Mouse (Mus musculus) WW6 (cell line): ENCODE results near the gene Coq6.

Experiments used
- DNase-seq: peaks from one replicate; pipeline ENCODE4 v3.0.0-alpha.2; 2013; ENCODE audit warnings: low read depth, low spot score

Gene Coq6

DNA sequence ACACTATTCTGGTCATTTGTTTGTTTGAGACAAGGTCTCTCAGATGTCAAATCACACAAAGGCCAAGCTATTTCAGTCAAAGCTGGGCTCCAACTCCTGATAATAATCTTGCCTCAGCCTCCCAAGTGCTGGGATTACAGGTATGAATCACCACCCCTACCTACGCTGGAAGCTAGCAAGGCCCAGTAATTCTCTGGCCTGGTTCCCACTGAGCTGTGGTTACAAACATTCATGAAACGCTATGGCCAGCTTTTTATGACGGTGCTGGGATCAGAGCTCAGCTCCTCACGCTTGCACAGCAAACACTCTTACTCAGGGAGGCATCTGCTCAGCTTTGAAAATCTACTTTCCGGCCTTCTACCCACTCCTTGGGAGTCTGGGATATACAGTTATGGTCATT is 32.4 kb downstream of the Coq6 start:
- no peak for DNase-seq

DNA sequence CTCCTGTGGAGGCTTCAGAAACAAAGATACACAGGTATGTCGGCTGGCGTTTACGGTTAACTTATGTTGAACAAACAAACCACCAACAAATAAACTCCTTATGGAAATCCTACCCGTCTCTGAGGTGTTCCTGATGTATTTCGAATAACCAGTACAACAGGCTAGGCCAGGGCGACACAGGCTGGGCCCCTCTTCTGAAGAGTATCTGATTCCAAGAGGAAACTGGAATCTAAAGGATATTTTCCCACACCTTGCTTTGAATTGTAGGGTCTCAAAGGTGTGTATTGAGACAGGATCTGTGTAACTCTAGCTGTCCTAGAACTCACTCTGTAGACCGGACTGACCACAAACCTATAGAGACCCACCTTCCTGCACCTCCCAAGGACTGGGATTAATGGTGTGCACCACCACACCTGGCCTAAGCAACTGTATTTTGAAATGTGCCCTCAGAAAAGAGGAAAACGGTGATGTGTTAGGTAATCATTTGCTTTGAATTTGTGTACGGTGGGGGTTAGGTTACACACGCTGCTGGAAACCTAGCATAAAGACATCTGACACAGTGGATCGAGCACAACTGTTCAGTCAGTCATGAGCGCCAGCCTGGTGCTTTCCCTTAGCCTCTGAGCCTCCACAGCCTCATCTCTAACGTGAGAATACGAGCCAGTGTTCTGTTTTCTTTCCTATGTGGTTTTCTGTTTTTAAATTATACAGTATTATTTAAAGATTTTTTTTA is 35.7 kb downstream of the Coq6 start:
- DNase-seq = no peak

DNA sequence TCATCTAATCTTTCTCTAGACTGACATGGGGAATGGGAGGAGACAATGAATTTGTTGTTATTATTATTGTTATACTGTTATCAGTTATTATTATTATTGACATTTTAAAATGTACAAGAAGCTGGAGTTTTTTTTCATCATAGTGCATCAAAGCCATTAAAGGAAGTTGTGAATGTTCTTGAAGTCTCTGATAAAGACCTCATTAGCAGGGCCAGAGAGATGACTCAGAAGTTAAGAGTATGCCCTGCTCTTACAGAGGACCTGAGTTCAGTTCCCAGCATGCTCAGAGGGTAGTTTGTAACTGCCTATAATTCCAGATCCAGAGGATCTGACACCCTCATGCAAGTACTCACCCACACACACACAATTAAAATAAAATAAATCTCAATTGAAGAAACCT is 36.2 kb downstream of the Coq6 start:
- DNase-seq = no peak

DNA sequence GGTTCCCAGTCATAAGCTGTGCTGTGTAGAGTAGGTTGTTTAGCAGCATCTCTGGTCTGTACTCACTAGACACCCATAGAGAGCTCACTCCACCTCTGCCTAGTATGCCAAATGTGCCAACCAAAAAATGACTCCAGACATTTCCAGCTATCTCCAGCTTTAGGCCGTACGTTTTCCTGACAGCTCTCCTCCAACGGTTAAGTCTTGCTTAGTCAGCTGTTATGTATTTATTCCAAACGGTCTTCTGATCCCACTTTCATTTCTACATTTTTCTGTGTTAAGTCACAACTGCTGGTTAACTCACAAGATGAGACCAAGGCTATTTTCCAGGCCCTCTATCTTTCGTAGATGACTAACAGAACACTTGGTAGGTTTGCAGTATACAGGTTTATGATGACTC is 37.2 kb downstream of the Coq6 start:
- no peak for DNase-seq

DNA sequence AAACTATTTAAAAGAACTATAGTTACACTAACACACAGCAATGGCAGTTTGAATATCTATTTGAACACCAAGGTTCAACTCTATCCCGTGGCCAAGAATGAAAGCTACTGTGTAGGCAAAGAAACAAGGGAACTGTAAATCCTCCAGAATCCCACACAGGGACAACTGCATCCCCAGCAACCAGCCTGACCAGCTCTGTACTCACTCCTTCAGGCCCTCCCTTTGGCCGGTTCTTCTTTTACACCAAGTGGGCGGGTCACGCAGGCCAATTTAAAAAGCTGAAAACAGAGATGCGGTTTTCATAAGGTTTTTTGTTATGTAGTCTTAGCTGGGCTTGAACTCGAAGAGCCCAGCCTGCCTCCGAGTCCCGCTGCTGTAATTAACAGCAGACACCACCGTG is 37.7 kb downstream of the Coq6 start:
- no peak for DNase-seq

DNA sequence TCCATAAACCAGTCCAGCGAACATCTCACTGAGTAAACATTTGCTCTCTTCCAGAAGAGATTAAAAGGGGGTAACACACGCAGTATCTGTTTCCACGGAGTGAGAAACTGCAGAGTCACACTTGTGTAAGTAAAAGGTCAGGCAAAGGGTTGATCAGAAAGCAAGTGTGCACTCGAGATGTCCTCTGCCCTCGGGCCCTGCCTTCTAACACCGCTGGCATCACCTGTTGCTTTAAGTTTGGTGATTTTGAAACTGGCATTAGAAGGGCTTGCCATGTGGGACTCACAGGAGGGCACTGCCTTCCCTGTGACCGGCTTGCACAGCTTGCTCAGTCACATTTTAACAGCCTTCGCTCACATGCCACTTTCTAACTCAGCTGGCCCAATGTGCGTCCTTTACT is 38.2 kb downstream of the Coq6 start:
- DNase-seq = no peak

DNA sequence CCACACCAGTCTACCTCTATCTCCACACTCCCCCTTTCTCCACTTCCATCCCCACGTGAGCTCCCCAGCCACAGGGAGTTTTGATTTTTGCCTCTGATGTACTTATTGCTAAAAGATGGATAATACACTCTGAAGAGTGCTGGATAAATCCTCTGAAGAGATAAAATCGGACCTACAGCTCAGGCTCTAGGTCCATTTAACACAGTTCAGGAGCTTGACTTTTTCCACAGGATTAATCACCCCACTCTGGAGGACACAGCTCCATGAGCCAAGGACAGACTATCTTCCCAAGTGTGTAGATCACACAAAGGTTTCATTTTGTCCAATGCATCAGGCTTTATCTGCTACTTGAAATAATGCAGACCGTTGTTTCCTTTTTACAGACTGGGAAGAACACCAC is 38.6 kb downstream of the Coq6 start:
- DNase-seq = no peak

DNA sequence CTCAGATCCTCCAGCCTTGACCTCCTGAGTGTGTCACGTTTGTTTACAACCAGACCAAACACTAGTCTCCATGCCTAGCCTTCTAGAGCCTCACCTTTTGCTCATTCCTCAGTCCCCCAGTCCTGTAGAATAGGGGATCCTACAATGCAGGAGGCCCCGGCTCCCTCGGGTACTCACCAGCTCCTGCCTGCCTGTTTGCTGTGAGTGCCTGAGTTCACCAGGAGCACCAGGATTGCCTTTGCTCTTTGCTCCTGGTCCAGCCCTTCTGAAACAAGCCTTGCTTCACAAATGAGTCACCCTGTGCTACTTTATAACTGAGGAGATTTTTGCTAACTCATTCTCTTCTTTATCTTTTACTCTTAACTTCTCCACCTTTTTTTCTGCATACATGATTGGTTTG is 39.2 kb downstream of the Coq6 start:
- no peak for DNase-seq

DNA sequence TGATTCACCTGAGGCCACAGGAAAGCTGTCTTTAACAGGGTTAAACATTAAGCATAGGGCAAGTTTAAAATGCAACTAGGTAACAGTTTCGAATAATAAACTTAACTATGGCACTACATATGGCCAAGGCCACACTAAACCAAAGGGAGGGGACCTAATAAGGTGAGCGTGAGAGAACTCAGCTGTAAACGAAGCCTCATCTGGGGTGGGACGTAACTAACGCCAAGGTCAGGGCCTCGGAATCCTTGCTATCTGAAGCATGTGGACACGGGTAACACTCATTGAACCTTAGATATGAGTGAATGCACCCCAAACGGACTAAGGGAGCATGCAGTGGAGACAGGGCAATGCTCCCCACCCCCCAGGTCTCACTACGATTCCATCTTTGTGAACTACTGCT is 41.5 kb downstream of the Coq6 start:
- no peak for DNase-seq

DNA sequence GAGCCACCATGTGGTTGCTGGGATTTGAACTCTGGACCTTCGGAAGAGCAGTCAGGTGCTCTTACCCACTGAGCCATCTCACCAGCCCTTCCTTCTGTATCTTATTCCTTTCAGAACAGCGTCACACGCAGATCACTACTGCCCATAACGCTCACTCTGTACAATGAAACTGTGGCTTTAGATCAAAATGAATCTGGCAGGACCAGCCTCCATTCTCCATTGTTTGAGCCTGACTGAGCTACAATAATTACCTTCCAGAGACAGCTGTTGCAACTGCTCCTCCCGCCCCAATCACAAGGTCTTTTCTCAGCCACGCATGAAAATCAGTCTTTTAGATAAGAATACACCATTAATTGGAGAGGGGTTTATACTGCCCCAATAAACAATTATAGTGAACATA is 43.1 kb downstream of the Coq6 start:
- no peak for DNase-seq

DNA sequence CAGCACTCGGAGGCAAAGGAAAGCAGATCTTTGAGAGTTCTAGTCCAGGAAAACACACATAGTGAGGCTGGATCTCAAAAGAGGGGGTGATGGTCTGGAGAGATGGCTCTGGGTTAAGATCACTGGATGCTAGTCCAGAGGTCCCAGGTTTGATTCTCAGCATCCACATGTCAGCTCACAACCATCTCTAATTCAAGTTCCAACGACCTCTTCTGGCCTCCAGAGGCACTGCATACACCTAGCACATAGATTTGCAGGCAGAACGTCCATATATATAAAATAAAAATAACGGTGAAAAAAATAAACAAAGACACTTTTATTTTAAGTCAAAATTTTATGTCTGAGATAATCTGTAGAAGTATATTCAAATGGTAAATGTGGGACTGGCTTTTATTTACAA is 45.8 kb downstream of the Coq6 start:
- DNase-seq = peak; percentile 18

DNA sequence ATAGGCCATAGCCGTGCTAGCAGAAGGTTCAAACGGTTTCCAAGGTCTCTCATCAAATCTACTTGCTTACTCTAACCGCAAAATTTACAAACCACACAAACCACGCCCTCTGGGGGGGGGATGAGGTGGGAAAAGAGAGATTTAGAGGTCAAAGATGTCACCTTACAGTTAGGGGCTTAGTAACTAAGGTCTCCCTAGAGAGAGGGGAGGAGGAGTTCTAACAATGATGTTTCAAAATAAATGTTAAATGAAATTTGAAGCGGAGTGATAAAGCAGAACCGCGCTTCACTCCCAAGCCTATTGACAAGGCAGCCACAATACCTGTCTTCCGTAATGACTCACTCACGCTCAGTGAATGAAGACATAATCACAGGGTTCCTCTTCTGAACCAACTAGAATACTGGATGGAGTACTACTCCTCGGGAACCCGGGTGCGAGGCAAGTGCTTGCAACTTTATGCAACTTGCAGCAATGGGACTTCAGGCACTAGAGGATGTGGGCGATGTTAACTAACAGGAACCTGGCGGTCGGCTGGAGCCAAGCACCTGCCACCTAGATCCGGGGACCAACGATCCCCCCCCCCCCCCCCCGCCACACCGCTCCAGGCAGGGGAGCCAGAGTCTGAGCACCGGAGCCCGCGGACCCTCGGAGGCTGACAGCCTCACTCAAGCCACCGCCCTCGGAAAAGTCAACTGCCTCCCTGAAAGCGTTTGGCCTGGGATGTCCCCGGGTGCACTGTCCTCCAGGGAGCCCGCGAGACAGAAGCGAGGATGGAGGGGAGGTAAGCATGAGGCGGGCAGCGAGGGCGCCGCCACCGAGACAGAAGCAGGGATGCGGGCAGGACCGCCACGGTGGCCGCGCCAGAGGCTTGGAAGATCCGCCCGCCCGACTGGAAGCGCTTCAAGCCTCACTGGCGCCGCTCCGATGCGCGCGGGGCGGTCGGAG is 46.7 kb downstream of the Coq6 start:
- DNase-seq = peak; percentile 31

DNA sequence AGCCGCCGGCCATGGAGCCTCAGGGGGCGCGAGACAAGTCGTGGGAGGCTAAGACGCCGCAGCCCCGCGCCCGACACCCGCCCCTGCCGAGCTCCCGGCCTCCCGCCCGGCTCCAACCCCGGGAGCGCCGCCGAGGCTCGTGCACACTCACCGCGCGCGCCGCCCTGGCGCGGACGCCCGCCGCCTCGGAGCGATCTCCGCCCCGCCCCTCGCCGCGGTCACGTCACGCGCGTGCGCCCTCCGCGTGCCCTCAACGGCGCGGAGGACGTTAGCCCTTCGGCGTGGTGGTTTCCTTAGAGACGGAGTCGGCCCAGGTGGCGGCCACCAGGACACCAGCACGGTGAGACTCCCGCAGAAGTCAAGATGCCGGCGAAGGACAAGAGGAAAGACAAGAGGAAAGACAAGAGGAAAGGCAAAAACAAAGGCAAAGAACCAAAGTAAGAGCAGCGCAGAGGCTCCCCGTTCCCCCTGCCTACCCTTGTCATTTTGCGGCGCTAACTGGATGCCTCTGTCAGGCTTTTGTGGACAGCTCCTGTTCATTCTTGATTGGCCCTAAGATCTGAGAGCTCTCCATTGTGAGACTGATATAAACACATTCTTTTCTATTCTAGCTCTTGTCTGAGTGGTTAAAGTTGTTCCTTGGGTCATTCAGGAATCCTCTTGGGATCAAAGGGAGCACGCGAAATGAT is 47.5 kb downstream of the Coq6 start, which contains the start of the genes Entpd5 and Bbof1:
Entpd5 (minus strand) TSS at position 211 of the 689 bp plus-strand sequence.
Bbof1 (plus strand) TSS at position 253 of the 689 bp plus-strand sequence.
- peak; percentile 62 for DNase-seq

DNA sequence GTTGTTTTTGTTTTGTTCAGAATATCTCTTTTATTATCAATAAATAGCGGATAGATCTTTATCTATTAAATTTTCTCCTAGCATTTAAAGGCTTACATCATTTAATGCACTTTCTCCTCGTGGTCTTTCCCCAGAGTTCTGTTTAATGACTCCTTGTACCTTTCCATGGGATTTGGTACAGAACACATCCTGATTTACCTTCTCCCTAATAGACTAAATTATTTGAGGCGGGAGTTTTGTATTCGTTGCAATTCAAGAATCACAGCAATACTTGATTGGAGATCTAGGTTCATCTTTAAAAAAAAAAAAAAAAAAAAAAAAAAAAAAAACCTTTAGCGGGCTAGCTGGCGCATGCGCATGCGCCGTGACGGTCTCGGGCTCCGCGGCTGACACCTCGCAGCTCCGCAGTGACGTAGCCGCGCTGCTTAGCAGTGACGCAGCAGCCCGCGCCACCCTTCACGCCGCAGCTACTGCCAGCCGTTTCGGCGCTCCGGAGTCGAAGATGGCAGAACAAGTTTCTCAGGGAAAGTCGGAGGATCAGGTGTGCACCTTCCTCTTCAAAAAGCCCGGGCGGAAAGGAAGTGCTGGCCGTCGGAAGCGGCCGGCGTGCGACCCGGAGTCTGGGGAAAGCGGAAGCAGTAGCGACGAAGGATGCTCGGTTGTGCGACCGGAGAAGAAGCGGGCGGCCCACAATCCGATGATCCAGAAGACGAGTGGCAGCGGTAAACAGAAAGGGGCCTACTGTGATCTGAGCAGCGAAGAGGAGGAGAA is 55.6 kb downstream of the Coq6 start, which contains the start of gene Rnf113a2:
Rnf113a2 (plus strand) TSS at position 363 of the 771 bp plus-strand sequence.
- peak; percentile 85 for DNase-seq

DNA sequence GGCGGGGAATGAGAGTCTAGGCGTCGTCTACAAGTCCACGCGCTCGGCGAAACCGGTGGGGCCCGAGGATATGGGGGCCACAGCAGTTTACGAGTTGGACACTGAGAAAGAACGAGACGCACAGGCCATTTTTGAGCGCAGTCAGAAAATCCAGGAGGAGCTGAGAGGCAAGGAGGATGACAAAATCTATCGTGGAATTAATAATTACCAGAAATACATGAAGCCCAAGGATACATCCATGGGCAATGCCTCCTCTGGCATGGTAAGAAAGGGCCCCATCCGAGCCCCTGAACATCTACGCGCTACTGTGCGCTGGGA is 56.1 kb downstream of the Coq6 start:
- DNase-seq = no peak
